Mouse (Mus musculus) hindbrain, embryonic 14.5 days (tissue): Measurements from ENCODE around the gene Pkp1. TPM values are rescaled to one million over a fixed set of nuclear protein-coding genes. Genes with fewer than 3 reads are reported as not detected.

Source experiments
- ATAC-seq: fragments of 200-750 bp; cut with Nextera tagmentation; 2 replicates; pipeline ENCODE4 v1.8.0; 2017; ENCODE audit warnings: moderate number of reproducible peaks, mild to moderate bottlenecking, moderate TSS enrichment, moderate library complexity; ENCODE audit not compliant: low FRiP score
- DNase-seq: peaks from one replicate; pipeline ENCODE4 v3.0.0-alpha.2; 2015; ENCODE audit warnings: low spot score
- H3K27ac ChIP-seq: fragments of 300-500 bp; sonication (generic); 2 replicates; pipeline ENCODE4 v1.5.1; 2014; ENCODE audit warnings: mild to moderate bottlenecking, moderate library complexity
- H3K27me3 ChIP-seq: fragments of 300-500 bp; sonication (generic); 2 replicates; pipeline ENCODE4 v1.6.1; 2014; ENCODE audit warnings: mild to moderate bottlenecking, low read length, mixed read lengths; ENCODE audit not compliant: control insufficient read depth, insufficient read depth
- H3K36me3 ChIP-seq: fragments of 300-500 bp; sonication (generic); replicated peaks from 2 replicates; pipeline ENCODE4 v1.6.1; 2014; ENCODE audit not compliant: control insufficient read depth, insufficient read depth
- H3K4me1 ChIP-seq: fragments of 300-500 bp; sonication (generic); replicated peaks from 2 replicates; pipeline ENCODE4 v1.6.1; 2014; ENCODE audit warnings: antibody characterized with exemption, low read length, mixed read lengths; ENCODE audit not compliant: control insufficient read depth, insufficient read depth
- H3K4me2 ChIP-seq: fragments of 300-500 bp; sonication (generic); replicated peaks from 2 replicates; pipeline ENCODE4 v1.6.1; 2014; ENCODE audit warnings: mild to moderate bottlenecking, moderate library complexity
- H3K4me3 ChIP-seq: fragments of 300-500 bp; sonication (generic); replicated peaks from 2 replicates; pipeline ENCODE4 v1.5.1; 2014; ENCODE audit warnings: mild to moderate bottlenecking, low read length
- H3K9ac ChIP-seq: fragments of 300-500 bp; sonication (generic); 2 replicates; pipeline ENCODE4 v1.6.1; 2014
- H3K9me3 ChIP-seq: fragments of 300-500 bp; sonication (generic); 2 replicates; pipeline ENCODE4 v1.6.1; 2016; ENCODE audit warnings: low read length; ENCODE audit not compliant: control insufficient read depth
- WGBS: fragments of 180-500 bp; shearing (Covaris S2); extraction: QIAGEN DNeasy Blood & Tissue Kit; methylation state at CpG from one replicate; pipeline ENCODE4 v1.1.7; 2014; 5-methylcytosine and 5-hydroxymethylcytosine counted together
- polyA plus RNA-seq: library from polyadenylated mRNA; unstranded; fragments of >200 nt; fragmentation: Nextera tagmentation; extraction: Ambion mirVana; gene quantifications from 2 replicates; pipeline ENCODE4 v1.2.1, GENCODE M21; 2014

Pkp1 gene
- polyA plus RNA-seq, 1 experiment from 2014 or later = not detected

- H3K9me3 ChIP-seq = no peaks in the 10 kb centered on the region
- DNase-seq (no peak), ATAC-seq (no peak)
- H3K27ac ChIP-seq = no peak overlapping the region
- no peaks in the 10 kb centered on the region for H3K36me3 ChIP-seq
- H3K4me1 ChIP-seq = no peaks in the 10 kb centered on the region
- WGBS = 94% methylated on average over 2 of the region's 2 CpGs
- H3K27me3 ChIP-seq = no peaks in the 10 kb centered on the region
- no peak overlapping the region for H3K4me2 ChIP-seq
- no peak overlapping the region for H3K4me3 ChIP-seq
- no peak overlapping the region for H3K9ac ChIP-seq
Measured at GRCm38 (mm10) chr1:135943713-135944112, 24.7 kb upstream of the Pkp1 start.

- Histone ChIP-seq H3K4me2 (no peak overlapping the region), H3K4me3 (no peak overlapping the region), H3K27me3 (no peaks in the 10 kb centered on the region), H3K4me1 (no peaks in the 10 kb centered on the region), H3K9ac (no peak overlapping the region), H3K36me3 (no peaks in the 10 kb centered on the region), H3K27ac (no peak overlapping the region), H3K9me3 (no peaks in the 10 kb centered on the region)
- WGBS = 44% methylated on average over 7 of the region's 7 CpGs
- DNase-seq (no peak), ATAC-seq (no peak)
Measured at GRCm38 (mm10) chr1:135942116-135942515, 23.1 kb upstream of the Pkp1 start.

GRCm38 (mm10) chr1:135941259-135942006, 22.4 kb upstream of the Pkp1 start:
- Histone ChIP-seq H3K27me3 (no peaks in the 10 kb centered on the region), H3K4me1 (no peaks in the 10 kb centered on the region), H3K4me3 (no peak overlapping the region), H3K36me3 (no peaks in the 10 kb centered on the region), H3K27ac (no peak overlapping the region), H3K9ac (no peak overlapping the region), H3K9me3 (no peaks in the 10 kb centered on the region), H3K4me2 (no peak overlapping the region)
- 80% methylated on average over 6 of the region's 6 CpGs for WGBS
- ATAC-seq = no peak
- no peak for DNase-seq

- no peak for ATAC-seq
- H3K9me3 ChIP-seq = no peaks in the 10 kb centered on the region
- no peak overlapping the region for H3K4me3 ChIP-seq
- DNase-seq = no peak
- H3K27ac ChIP-seq = no peak overlapping the region
- no peaks in the 10 kb centered on the region for H3K27me3 ChIP-seq
- H3K9ac ChIP-seq = no peak overlapping the region
- no peak overlapping the region for H3K4me2 ChIP-seq
- WGBS = 81% methylated on average over 1 of the region's 1 CpGs
- no peaks in the 10 kb centered on the region for H3K4me1 ChIP-seq
- no peaks in the 10 kb centered on the region for H3K36me3 ChIP-seq
Measured at GRCm38 (mm10) chr1:135936091-135936490, 17.1 kb upstream of the Pkp1 start.

- Histone ChIP-seq H3K4me2 (no peak overlapping the region), H3K27me3 (no peaks in the 10 kb centered on the region), H3K27ac (no peak overlapping the region), H3K36me3 (no peaks in the 10 kb centered on the region), H3K4me3 (no peak overlapping the region), H3K9me3 (no peaks in the 10 kb centered on the region), H3K4me1 (no peaks in the 10 kb centered on the region), H3K9ac (no peak overlapping the region)
- ATAC-seq (no peak), DNase-seq (no peak)
- WGBS = 79% methylated on average over 18 of the region's 18 CpGs
Measured at GRCm38 (mm10) chr1:135933704-135934293, 14.8 kb upstream of the Pkp1 start.

GRCm38 (mm10) chr1:135929876-135930275, 10.9 kb upstream of the Pkp1 start:
- Histone ChIP-seq H3K27ac (no peak overlapping the region), H3K9me3 (no peaks in the 10 kb centered on the region), H3K36me3 (no peaks in the 10 kb centered on the region), H3K27me3 (no peaks in the 10 kb centered on the region), H3K9ac (no peak overlapping the region), H3K4me2 (no peak overlapping the region), H3K4me1 (no peaks in the 10 kb centered on the region), H3K4me3 (no peak overlapping the region)
- WGBS = 53% methylated on average over 3 of the region's 3 CpGs
- ATAC-seq (no peak), DNase-seq (no peak)

- Histone ChIP-seq H3K27me3 (peaks cover 14% of the 10 kb centered on the region; the same call in 1 of the 2 replicates), H3K4me1 (no peaks in the 10 kb centered on the region), H3K27ac (no peak overlapping the region), H3K4me2 (no peak overlapping the region), H3K9ac (no peak overlapping the region), H3K36me3 (no peaks in the 10 kb centered on the region), H3K9me3 (no peaks in the 10 kb centered on the region), H3K4me3 (no peak overlapping the region)
- DNase-seq (no peak), ATAC-seq (no peak)
- 77% methylated on average over 5 of the region's 5 CpGs for WGBS
Measured at GRCm38 (mm10) chr1:135925848-135926247, 6.8 kb upstream of the Pkp1 start.

GRCm38 (mm10) chr1:135924377-135924994, 5.5 kb upstream of the Pkp1 start:
- no peak overlapping the region for H3K9ac ChIP-seq
- H3K4me2 ChIP-seq = no peak overlapping the region
- peaks cover 28% of the 10 kb centered on the region for H3K27me3 ChIP-seq
- no peak overlapping the region for H3K4me3 ChIP-seq
- no peaks in the 10 kb centered on the region for H3K36me3 ChIP-seq
- no peaks in the 10 kb centered on the region for H3K4me1 ChIP-seq
- DNase-seq (no peak), ATAC-seq (no peak)
- no peak overlapping the region for H3K27ac ChIP-seq
- H3K9me3 ChIP-seq = no peaks in the 10 kb centered on the region
- WGBS = 77% methylated on average over 5 of the region's 5 CpGs

GRCm38 (mm10) chr1:135923229-135923628, 4.2 kb upstream of the Pkp1 start:
- H3K4me3 ChIP-seq = no peak overlapping the region
- no peak overlapping the region for H3K9ac ChIP-seq
- H3K27me3 ChIP-seq = peaks cover 40% of the 10 kb centered on the region
- no peaks in the 10 kb centered on the region for H3K36me3 ChIP-seq
- ATAC-seq (no peak), DNase-seq (no peak)
- WGBS = 82% methylated on average over 7 of the region's 7 CpGs
- H3K27ac ChIP-seq = no peak overlapping the region
- no peaks in the 10 kb centered on the region; the same call in 1 of the 2 replicates for H3K4me1 ChIP-seq
- H3K4me2 ChIP-seq = no peak overlapping the region
- no peaks in the 10 kb centered on the region for H3K9me3 ChIP-seq
